Mouse (Mus musculus) embryonic stem cell, embryonic (primary cell): ENCODE results near the gene Prelid3b.

Source experiments
- CTCF ChIA-PET, 4 experiments: fragments of 300-600 bp in 2 of 4; fragments of 350-600 bp in 2 of 4; sonication (Branson Sonifier 250); formaldehyde crosslinking; loops; one replicate each; lab custom pipeline; 2022; ENCODE audit warnings: inconsistent platforms in 2 of 4; lab: Charles Lee
- POLR2A ChIA-PET, 4 experiments: fragments of 300-600 bp in 2 of 4; fragments of 350-600 bp in 2 of 4; sonication (Branson Sonifier 250); formaldehyde crosslinking; loops; one replicate each; lab custom pipeline; 2022; ENCODE audit warnings: antibody characterized with exemption in 4 of 4, inconsistent platforms in 1 of 4; lab: Charles Lee

Gene Prelid3b

GRCm38 (mm10) chr2:174472818-174473549 lies at the start of gene Prelid3b:
Gene Prelid3b (minus strand): TSS chr2:174473081.
- ChIA-PET POLR2A (interaction anchor here in 3 of 4 experiments (0.6 to 7.0 kb wide), 10 partner anchors 9 to 258 kb away, joined by 3 to 47 read pairs (median 3); partner anchors contain the start of genes Atp5e (in 3 of the 3) and Nelfcd (in 1 of the 3)), CTCF (no interaction called here)

DNA sequence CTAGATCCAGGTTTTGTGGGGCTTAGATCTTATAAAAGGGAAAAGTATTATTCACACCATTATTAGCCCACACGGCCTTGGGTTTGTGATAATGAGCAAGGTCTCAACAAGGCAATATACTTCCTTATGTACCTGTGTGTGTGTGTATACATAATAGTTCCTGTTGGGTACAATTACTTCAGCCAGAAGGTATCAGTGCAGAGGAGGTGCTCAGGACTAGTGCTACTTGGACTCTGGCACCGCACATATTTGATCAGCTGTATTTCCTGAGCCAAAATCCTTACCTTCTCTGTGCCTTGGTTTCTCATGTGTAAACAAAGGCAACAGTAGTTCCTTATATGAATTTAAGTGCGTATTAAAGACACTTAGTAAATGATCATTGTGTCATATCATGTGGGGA lies 49.3 kb upstream of the Prelid3b start:
- CTCF ChIA-PET, result no interaction called here
- POLR2A ChIA-PET, result no interaction called here

- CTCF ChIA-PET, result interaction anchor here in 2 of 4 experiments (0.6 to 1.0 kb wide), 2 partner anchors 15 to 334 kb away, joined by 3 to 7 read pairs; no protein-coding TSS in a partner anchor
Measured at GRCm38 (mm10) chr2:174517141-174518079, 44.5 kb upstream of the Prelid3b start.

DNA sequence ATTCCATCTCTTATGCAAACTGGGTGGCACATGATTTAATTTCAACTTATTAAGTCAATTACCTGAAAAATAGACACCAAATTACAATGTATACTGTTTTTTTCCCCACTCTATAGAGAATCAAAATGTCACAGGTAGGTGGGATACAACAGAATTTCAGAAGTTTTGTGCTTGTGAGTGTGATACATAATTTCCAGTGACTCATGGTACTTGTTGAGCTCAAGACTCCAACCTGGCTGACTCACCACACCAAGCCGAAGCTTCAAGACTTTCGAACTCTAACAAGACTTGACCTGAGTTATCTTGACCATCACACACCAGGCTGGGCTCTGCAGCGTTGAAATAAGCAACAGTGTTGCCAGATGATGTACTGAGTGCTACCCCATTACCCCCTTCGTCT lies 42.0 kb upstream of the Prelid3b start:
- ChIA-PET CTCF (no interaction called here), POLR2A (interaction anchor here in 1 of 4 experiments (0.7 kb wide), 1 partner anchor 38 kb away, joined by 3 read pairs; no protein-coding TSS in a partner anchor)

More at GRCm38 (mm10) chr2:174517141-174518079, 44.5 kb upstream of the Prelid3b start:
- POLR2A ChIA-PET, result interaction anchor here in 1 of 4 experiments (0.6 kb wide), 1 partner anchor 255 kb away, joined by 4 read pairs; no protein-coding TSS in a partner anchor

DNA sequence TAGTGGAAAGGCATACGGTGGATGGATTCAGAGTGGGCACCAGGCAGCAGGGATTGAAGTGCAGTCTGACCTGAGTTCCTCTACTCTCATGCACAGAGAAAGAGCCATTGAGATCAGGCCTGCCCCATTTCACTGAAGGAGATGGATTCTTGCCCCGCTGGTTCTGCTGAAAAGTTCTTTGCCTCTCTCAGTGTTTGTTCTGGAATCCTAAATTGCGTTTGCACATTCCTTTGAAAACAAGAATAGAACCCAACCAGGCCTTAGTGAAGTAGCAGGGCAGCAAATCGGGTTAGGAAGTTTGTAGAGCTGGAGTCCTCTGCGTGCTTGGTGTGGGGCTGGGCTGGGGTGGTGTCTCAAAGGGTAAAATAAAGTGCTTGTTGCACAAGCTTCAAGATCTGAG lies 40.9 kb upstream of the Prelid3b start:
- ChIA-PET POLR2A (no interaction called here), CTCF (interaction anchor here in 1 of 4 experiments (0.6 kb wide), 1 partner anchor 107 kb away, joined by 14 read pairs; no protein-coding TSS in a partner anchor)

- CTCF ChIA-PET, result no interaction called here
- POLR2A ChIA-PET, result no interaction called here
Measured at GRCm38 (mm10) chr2:174509825-174510224, 36.9 kb upstream of the Prelid3b start.

- CTCF ChIA-PET, result interaction anchor here in 1 of 4 experiments (0.6 kb wide), 1 partner anchor 196 kb away, joined by 3 read pairs; no protein-coding TSS in a partner anchor
- POLR2A ChIA-PET, result no interaction called here
Measured at GRCm38 (mm10) chr2:174507998-174508397, 35.1 kb upstream of the Prelid3b start.

DNA sequence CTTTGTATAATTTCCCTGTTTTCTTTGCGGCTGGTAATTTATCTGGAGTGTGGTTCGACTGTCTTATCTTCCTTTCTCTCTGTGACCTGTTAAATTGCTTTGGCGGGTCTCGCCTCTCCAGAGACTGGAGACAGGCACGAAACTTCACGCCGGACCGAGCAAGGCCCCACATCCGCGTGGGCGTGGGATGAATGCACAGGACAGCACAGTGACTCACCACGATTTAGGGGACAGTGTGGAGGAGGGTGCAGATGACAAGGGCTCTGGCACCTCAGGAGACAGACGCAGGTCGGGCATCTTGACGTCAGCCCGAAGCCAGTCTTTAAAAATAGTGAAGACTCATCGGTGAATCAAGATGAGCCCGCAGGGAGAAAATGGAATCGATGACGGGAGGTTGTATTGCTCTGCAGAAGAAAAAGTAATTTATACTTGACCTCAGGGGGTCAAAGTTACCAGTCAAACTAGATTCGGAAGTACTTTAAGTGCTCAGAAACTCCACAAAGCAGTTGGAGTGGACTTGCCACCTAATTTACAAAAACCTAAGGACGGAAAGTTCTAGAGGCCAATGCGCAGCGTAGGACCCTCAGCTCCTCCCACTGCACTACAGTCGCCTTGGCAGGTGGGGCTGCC lies 30.1 kb upstream of the Prelid3b start:
- POLR2A ChIA-PET, result no interaction called here
- CTCF ChIA-PET, result no interaction called here

DNA sequence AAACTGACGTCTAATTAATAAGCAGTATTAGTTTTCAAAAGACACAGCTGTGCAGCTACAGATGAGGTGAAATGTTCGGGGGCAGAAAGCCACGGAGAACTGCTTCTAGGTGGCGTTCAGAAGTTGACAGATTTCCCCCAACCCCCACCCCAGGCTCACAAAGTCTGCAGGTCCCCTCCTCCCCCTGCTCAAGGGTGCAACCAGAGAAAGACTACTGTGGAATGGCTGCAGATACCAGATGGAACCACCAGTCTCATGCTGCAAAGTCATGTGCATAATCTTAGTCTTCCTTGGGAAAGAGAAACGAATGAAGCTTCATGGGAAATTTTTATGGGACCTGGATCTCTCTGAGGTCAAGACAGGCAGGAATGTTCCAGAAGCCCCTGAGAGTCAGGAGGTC lies 29.4 kb upstream of the Prelid3b start:
- CTCF ChIA-PET, result interaction anchor here in 1 of 4 experiments (0.8 kb wide), 1 partner anchor 178 kb away, joined by 3 read pairs; no protein-coding TSS in a partner anchor
- POLR2A ChIA-PET, result no interaction called here

DNA sequence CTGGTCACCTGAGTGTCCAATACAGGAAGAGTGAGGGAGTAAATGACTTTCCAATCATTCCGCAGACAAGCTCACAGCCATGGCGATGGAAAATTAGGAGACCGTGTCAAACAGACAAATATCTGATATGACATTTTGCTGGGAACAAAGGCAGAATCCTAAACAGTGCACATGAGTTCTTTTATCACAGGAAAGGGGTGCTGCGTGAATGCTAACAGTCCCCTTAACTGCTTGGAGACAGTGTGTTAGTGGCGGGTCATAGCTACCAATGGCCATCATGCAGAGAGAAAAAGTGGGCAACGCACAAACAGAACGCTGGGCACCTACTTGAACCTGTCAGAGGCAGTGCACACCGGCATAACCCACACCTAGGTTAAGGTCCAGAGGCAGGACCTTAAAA lies 28.6 kb upstream of the Prelid3b start:
- CTCF ChIA-PET, result interaction anchor here in 2 of 4 experiments (0.5 to 0.8 kb wide), 2 partner anchors 179 to 357 kb away, joined by 3 read pairs; no protein-coding TSS in a partner anchor

GRCm38 (mm10) chr2:174500814-174501503 lies 28.1 kb upstream of the Prelid3b start:
- ChIA-PET CTCF (interaction anchor here in 2 of 4 experiments (0.5 kb wide), 2 partner anchors 39 to 358 kb away, joined by 3 read pairs; no protein-coding TSS in a partner anchor), POLR2A (no interaction called here)

More for the DNA sequence above, 28.6 kb upstream of the Prelid3b start:
- POLR2A ChIA-PET, result interaction anchor here in 1 of 4 experiments (0.7 kb wide), 1 partner anchor 122 kb away, joined by 3 read pairs; no protein-coding TSS in a partner anchor

- CTCF ChIA-PET, result interaction anchor here in 3 of 4 experiments (0.6 to 1.0 kb wide), 3 partner anchors 178 to 181 kb away, joined by 3 to 7 read pairs (median 5); no protein-coding TSS in a partner anchor
- POLR2A ChIA-PET, result no interaction called here
Measured at GRCm38 (mm10) chr2:174492858-174493257, 20.0 kb upstream of the Prelid3b start.

- ChIA-PET CTCF (no interaction called here), POLR2A (interaction anchor here in 1 of 4 experiments (0.5 kb wide), 1 partner anchor 175 kb away, joined by 3 read pairs; no protein-coding TSS in a partner anchor)
Measured at GRCm38 (mm10) chr2:174487005-174487404, 14.1 kb upstream of the Prelid3b start.

DNA sequence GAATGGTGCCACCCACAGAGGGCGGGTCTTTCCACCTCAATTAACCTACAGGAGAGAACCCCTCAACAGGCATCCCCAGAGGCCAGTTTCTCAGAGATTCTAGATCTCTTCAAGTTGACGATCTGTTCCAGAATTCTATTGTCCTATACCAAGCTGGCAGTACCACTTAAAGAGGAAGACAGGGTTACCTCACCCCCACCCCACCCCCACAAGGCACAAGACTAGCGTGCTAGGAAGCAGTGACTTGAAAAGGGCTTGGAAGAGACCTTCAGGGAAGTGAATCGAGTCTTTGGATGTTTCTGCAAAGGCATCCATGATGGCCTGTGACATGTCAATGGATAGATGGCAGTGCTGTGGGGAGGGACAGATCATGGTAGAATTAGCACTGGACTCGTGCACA lies 5.9 kb upstream of the Prelid3b start:
- ChIA-PET CTCF (interaction anchor here in 1 of 4 experiments (0.5 kb wide), 1 partner anchor 914 kb away, joined by 9 read pairs; no protein-coding TSS in a partner anchor), POLR2A (interaction anchor here in 1 of 4 experiments (0.6 kb wide), 1 partner anchor 28 kb away, joined by 3 read pairs; the partner anchor contains the start of gene Tubb1)

GRCm38 (mm10) chr2:174477543-174478319 lies 4.8 kb upstream of the Prelid3b start:
- ChIA-PET CTCF (interaction anchor here in 1 of 4 experiments (0.7 kb wide), 1 partner anchor 13 kb away, joined by 4 read pairs; no protein-coding TSS in a partner anchor), POLR2A (interaction anchor here in 2 of 4 experiments (1.0 to 1.1 kb wide), 2 partner anchors 13 to 15 kb away, joined by 3 to 4 read pairs; no protein-coding TSS in a partner anchor)

- ChIA-PET CTCF (no interaction called here), POLR2A (interaction anchor here in 2 of 4 experiments (0.8 to 7.0 kb wide), 8 partner anchors 11 to 177 kb away, joined by 3 to 47 read pairs (median 3); partner anchors contain the start of genes Atp5e (in 2 of the 2) and Nelfcd (in 1 of the 2))
Measured at GRCm38 (mm10) chr2:174473550-174473927, 658 bp upstream of the Prelid3b start.
